Mouse (Mus musculus): ENCODE measurements around the gene Lgals3bp.

- TF ChIP-seq POLR2A (IDR thresholded peaks at IDR 0.05; ENCODE audit: borderline replicate concordance, extremely low read depth, insufficient read depth, insufficient read length, poor library complexity, severe bottlenecking) = no peak
- no peak for TF ChIP-seq CTCF (IDR thresholded peaks at IDR 0.05; ENCODE audit: borderline replicate concordance, extremely low read depth, insufficient read depth, insufficient read length)
Observed at GRCm38 (mm10) chr11:118430291-118430885, 28.5 kb upstream of the Lgals3bp start.

All from brain, embryonic 14.5 days (tissue).